Mouse (Mus musculus) C2C12 (cell line): ENCODE results near the gene Frmd4a. TPM values are rescaled to one million over a fixed set of nuclear protein-coding genes. Genes with fewer than 3 reads are reported as not detected.

Source experiments
- H3K27me3 ChIP-seq: one replicate; pipeline ENCODE4 v1.6.1; 2011; ENCODE audit not compliant: control insufficient read depth, insufficient read depth, insufficient read length
- H3K36me3 ChIP-seq: one replicate; pipeline ENCODE4 v1.6.1; 2011; ENCODE audit not compliant: control insufficient read depth, insufficient read depth
- H3K4me3 ChIP-seq: one replicate; pipeline ENCODE4 v1.5.1; 2011; ENCODE audit warnings: mild to moderate bottlenecking, control low read depth; ENCODE audit not compliant: poor library complexity, insufficient read depth, severe bottlenecking
- H3K79me2 ChIP-seq: one replicate; pipeline ENCODE4 v1.6.1; 2011; ENCODE audit not compliant: control insufficient read depth, insufficient read depth
- H3K79me3 ChIP-seq: one replicate; pipeline ENCODE4 v1.6.1; 2011; ENCODE audit warnings: low read depth, control low read depth
- H3ac ChIP-seq: one replicate; pipeline ENCODE3; 2011; ENCODE audit warnings: low read depth; ENCODE audit not compliant: control insufficient read depth, insufficient read length
- CEBPB ChIP-seq: IDR thresholded peaks from one replicate; pipeline ENCODE4 v1.6.1; 2011; ENCODE audit warnings: low read depth, mild to moderate bottlenecking, control low read depth, moderate library complexity
- CTCF ChIP-seq: IDR thresholded peaks from one replicate; pipeline ENCODE4 v1.5.1; 2011; ENCODE audit not compliant: control insufficient read depth, insufficient read depth, insufficient read length
- FOSL1 ChIP-seq: IDR thresholded peaks from one replicate; pipeline ENCODE4 v1.8.0; 2011; ENCODE audit warnings: mild to moderate bottlenecking, low read length; ENCODE audit not compliant: poor library complexity, insufficient read depth, severe bottlenecking
- MAX ChIP-seq: IDR thresholded peaks from one replicate; pipeline ENCODE4 v1.6.1; 2011; ENCODE audit warnings: mild to moderate bottlenecking, control low read depth
- MYOD1 ChIP-seq: IDR thresholded peaks from one replicate; pipeline ENCODE4 v1.6.1; 2011; ENCODE audit warnings: low read depth; ENCODE audit not compliant: control insufficient read depth, insufficient read length
- MYOG ChIP-seq: IDR thresholded peaks from one replicate; pipeline ENCODE4 v1.6.1; 2011; ENCODE audit not compliant: control insufficient read depth, insufficient read length; ENCODE audit errors: extremely low read depth
- USF1 ChIP-seq: IDR thresholded peaks from one replicate; pipeline ENCODE4 v1.6.1; 2011; ENCODE audit warnings: low read depth, mild to moderate bottlenecking, control low read depth, moderate library complexity
- long read RNA-seq, 2 experiments: library from polyadenylated mRNA; unstranded; transcript quantifications; one replicate each; pipeline ENCODE4 v2.0.0; 2019 to 2020
- polyA plus RNA-seq: library from polyadenylated mRNA; unstranded; fragments of >200 nt; fragmentation: generic; extraction: Trizol; gene quantifications from one replicate; pipeline ENCODE4 v1.2.1, GENCODE M21; 2012; ENCODE audit warnings: missing spikeins

Frmd4a gene
- 32.7 TPM for polyA plus RNA-seq
- long read RNA-seq, experiment 1, partial matches to known transcripts, result 1 of 5 reads
- long read RNA-seq, experiment 1, other reads (novel, unspliced or antisense), result 4 of 5 reads
- long read RNA-seq, experiment 2, full-length matches to known transcripts, result 56 of 130 reads
- long read RNA-seq, experiment 2, partial matches to known transcripts, result 44 of 130 reads
- long read RNA-seq, experiment 2, other reads (novel, unspliced or antisense), result 30 of 130 reads

- H3K27me3 ChIP-seq, result peaks cover 27% of the 10 kb centered on the region
- no peaks in the 10 kb centered on the region for H3K36me3 ChIP-seq
- TF ChIP-seq MAX (no peak), MYOG (no peak), USF1 (no peak), CEBPB (no peak), CTCF (no peak), FOSL1 (no peak), MYOD1 (no peak)
- H3K79me3 ChIP-seq, result no peaks in the 10 kb centered on the region
- H3K4me3 ChIP-seq, result no peak within 1 kb of the TSS
- no peaks in the 10 kb centered on the region for H3K79me2 ChIP-seq
- H3ac ChIP-seq, result no peak within 1 kb of the TSS
These were observed at the start of gene Frmd4a for GRCm38 (mm10) chr2:4017528-4018288. TSS of gene Frmd4a (plus strand) at chr2:4017717.

GRCm38 (mm10) chr2:3988876-3989275 is 28.6 kb upstream of the Frmd4a start:
- no peak overlapping the region for H3ac ChIP-seq
- H3K79me3 ChIP-seq, result no peaks in the 10 kb centered on the region
- no peaks in the 10 kb centered on the region for H3K36me3 ChIP-seq
- H3K4me3 ChIP-seq, result no peak overlapping the region
- TF ChIP-seq MAX, result no peak
- H3K79me2 ChIP-seq, result no peaks in the 10 kb centered on the region
- no peaks in the 10 kb centered on the region for H3K27me3 ChIP-seq

DNA sequence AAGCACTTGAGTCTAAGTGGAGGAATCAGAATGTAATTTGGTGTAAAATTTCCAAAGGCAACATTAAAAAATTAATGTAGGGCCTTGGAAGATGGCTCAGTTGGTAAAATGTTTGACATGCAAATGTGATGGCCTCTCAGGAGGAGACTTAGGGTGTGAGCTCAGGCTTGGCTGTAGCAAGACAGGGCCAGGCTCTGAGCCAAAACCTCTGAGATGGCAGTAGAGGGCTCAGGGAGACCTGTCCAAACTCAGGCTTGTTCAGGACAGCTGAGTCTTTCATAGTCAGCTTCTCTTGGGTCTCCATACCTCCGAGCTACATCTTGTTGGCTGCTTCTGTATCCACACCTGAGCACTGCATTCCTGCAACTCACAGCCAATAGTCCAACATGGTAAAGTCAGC is 27.1 kb upstream of the Frmd4a start:
- Histone ChIP-seq H3K36me3 (no peaks in the 10 kb centered on the region), H3ac (no peak overlapping the region), H3K27me3 (no peaks in the 10 kb centered on the region), H3K79me3 (no peaks in the 10 kb centered on the region), H3K79me2 (no peaks in the 10 kb centered on the region), H3K4me3 (no peak overlapping the region)
- TF ChIP-seq MAX, result no peak
- TF ChIP-seq MYOD1, result no peak
- no peak for TF ChIP-seq FOSL1
- TF ChIP-seq CTCF, result no peak
- no peak for TF ChIP-seq USF1
- TF ChIP-seq CEBPB, result no peak
- no peak for TF ChIP-seq MYOG

- Histone ChIP-seq H3K27me3 (peaks cover 27% of the 10 kb centered on the region), H3K4me3 (no peak overlapping the region), H3ac (no peak overlapping the region), H3K79me3 (no peaks in the 10 kb centered on the region), H3K36me3 (no peaks in the 10 kb centered on the region), H3K79me2 (no peaks in the 10 kb centered on the region)
- no peak for TF ChIP-seq CTCF
- TF ChIP-seq MAX, result no peak
- TF ChIP-seq FOSL1, result no peak
- TF ChIP-seq USF1, result no peak
- no peak for TF ChIP-seq MYOG
- no peak for TF ChIP-seq CEBPB
- no peak for TF ChIP-seq MYOD1
These were observed 937 bp downstream of the Frmd4a start for GRCm38 (mm10) chr2:4018431-4018876.

GRCm38 (mm10) chr2:4018909-4019308 is 1.4 kb downstream of the Frmd4a start:
- TF ChIP-seq MYOG, result no peak
- TF ChIP-seq USF1, result no peak
- no peak for TF ChIP-seq MYOD1
- TF ChIP-seq FOSL1, result no peak
- no peak for TF ChIP-seq CTCF
- no peak for TF ChIP-seq CEBPB
- Histone ChIP-seq H3K79me2 (no peaks in the 10 kb centered on the region), H3K36me3 (no peaks in the 10 kb centered on the region), H3K27me3 (peaks cover 27% of the 10 kb centered on the region), H3ac (no peak overlapping the region), H3K79me3 (no peaks in the 10 kb centered on the region), H3K4me3 (no peak overlapping the region)

GRCm38 (mm10) chr2:4024927-4025326 is 7.4 kb downstream of the Frmd4a start:
- H3ac ChIP-seq, result no peak overlapping the region
- H3K4me3 ChIP-seq, result no peak overlapping the region
- H3K27me3 ChIP-seq, result peaks cover 21% of the 10 kb centered on the region
- no peaks in the 10 kb centered on the region for H3K36me3 ChIP-seq
- H3K79me2 ChIP-seq, result no peaks in the 10 kb centered on the region
- no peaks in the 10 kb centered on the region for H3K79me3 ChIP-seq
- TF ChIP-seq CEBPB, result no peak
